Mouse (Mus musculus): ENCODE results near the gene Lgsn. TPM values are rescaled to one million over a fixed set of nuclear protein-coding genes. Genes with fewer than 3 reads are reported as not detected.

The Lgsn gene
- polyA plus RNA-seq (2015; fragmentation: Nextera tagmentation; extraction: Ambion mirVana), result not detected in 2 replicates

- no peaks in the 10 kb centered on the region for H3K36me3 ChIP-seq (ENCODE audit: control insufficient read depth, insufficient read depth, low read length)
- no peaks in the 10 kb centered on the region for H3K9me3 ChIP-seq (replicated peaks; ENCODE audit: control insufficient read depth, low read length)
- H3K9ac ChIP-seq (ENCODE audit: low read length), result no peak within 1 kb of the TSS
Measured at GRCm38 (mm10) chr1:31176101-31176500, at the start of gene Lgsn. Lgsn (plus strand) TSS chr1:31176401.

GRCm38 (mm10) chr1:31138387-31138786, 37.8 kb upstream of the Lgsn start:
- Histone ChIP-seq H3K27me3 (ENCODE audit: control insufficient read depth, insufficient read depth, low read length) (no peaks in the 10 kb centered on the region), H3K4me3 (replicated peaks; ENCODE audit: low read length) (no peak overlapping the region), H3K36me3 (ENCODE audit: control insufficient read depth, insufficient read depth, low read length) (no peaks in the 10 kb centered on the region), H3K4me1 (ENCODE audit: control insufficient read depth, insufficient read depth, low read length) (peaks cover 6% of the 10 kb centered on the region; the same call in 1 of the 2 replicates), H3K4me2 (ENCODE audit: low read depth, low read length) (no peak overlapping the region), H3K9ac (ENCODE audit: low read length) (no peak overlapping the region), H3K27ac (ENCODE audit: low read length) (no peak overlapping the region), H3K9me3 (replicated peaks; ENCODE audit: control insufficient read depth, low read length) (no peaks in the 10 kb centered on the region)
- WGBS, result 55% methylated on average over 3 of the region's 3 CpGs
- no peak for ATAC-seq (ENCODE audit: insufficient read depth, low FRiP score)

More at GRCm38 (mm10) chr1:31176101-31176500, at the start of gene Lgsn:
- 61% methylated on average over 5 of the region's 5 CpGs for WGBS
- ATAC-seq (ENCODE audit: insufficient read depth, low FRiP score), result no peak
- Histone ChIP-seq H3K4me1 (ENCODE audit: control insufficient read depth, insufficient read depth, low read length) (no peaks in the 10 kb centered on the region), H3K4me2 (ENCODE audit: low read depth, low read length) (no peak within 1 kb of the TSS), H3K27me3 (ENCODE audit: control insufficient read depth, insufficient read depth, low read length) (no peaks in the 10 kb centered on the region), H3K27ac (ENCODE audit: low read length) (no peak within 1 kb of the TSS), H3K4me3 (replicated peaks; ENCODE audit: low read length) (no peak within 1 kb of the TSS)

GRCm38 (mm10) chr1:31142288-31143094, 33.7 kb upstream of the Lgsn start:
- Histone ChIP-seq H3K4me2 (ENCODE audit: low read depth, low read length) (no peak overlapping the region), H3K9ac (ENCODE audit: low read length) (no peak overlapping the region)
- no peak for ATAC-seq (ENCODE audit: insufficient read depth, low FRiP score)

GRCm38 (mm10) chr1:31143571-31143970, 32.6 kb upstream of the Lgsn start:
- H3K9me3 ChIP-seq (replicated peaks; ENCODE audit: control insufficient read depth, low read length), result no peaks in the 10 kb centered on the region
- H3K4me1 ChIP-seq (ENCODE audit: control insufficient read depth, insufficient read depth, low read length), result peaks cover 6% of the 10 kb centered on the region; the same call in 1 of the 2 replicates
- H3K36me3 ChIP-seq (ENCODE audit: control insufficient read depth, insufficient read depth, low read length), result no peaks in the 10 kb centered on the region
- no peak overlapping the region for H3K4me3 ChIP-seq (replicated peaks; ENCODE audit: low read length)
- no peaks in the 10 kb centered on the region for H3K27me3 ChIP-seq (ENCODE audit: control insufficient read depth, insufficient read depth, low read length)
- H3K27ac ChIP-seq (ENCODE audit: low read length), result no peak overlapping the region
- no peak; the same call in 1 of the 2 replicates for ATAC-seq (ENCODE audit: insufficient read depth, low FRiP score)
- no peak overlapping the region for H3K4me2 ChIP-seq (ENCODE audit: low read depth, low read length)
- H3K9ac ChIP-seq (ENCODE audit: low read length), result no peak overlapping the region
- 66% methylated on average over 2 of the region's 2 CpGs for WGBS

More at GRCm38 (mm10) chr1:31142288-31143094, 33.7 kb upstream of the Lgsn start:
- H3K27me3 ChIP-seq (ENCODE audit: control insufficient read depth, insufficient read depth, low read length), result no peaks in the 10 kb centered on the region
- no peak overlapping the region for H3K27ac ChIP-seq (ENCODE audit: low read length)
- WGBS, result 20% methylated on average over 8 of the region's 8 CpGs
- no peaks in the 10 kb centered on the region for H3K9me3 ChIP-seq (replicated peaks; ENCODE audit: control insufficient read depth, low read length)
- no peaks in the 10 kb centered on the region for H3K36me3 ChIP-seq (ENCODE audit: control insufficient read depth, insufficient read depth, low read length)
- no peak overlapping the region for H3K4me3 ChIP-seq (replicated peaks; ENCODE audit: low read length)
- peaks cover 6% of the 10 kb centered on the region; the same call in 1 of the 2 replicates for H3K4me1 ChIP-seq (ENCODE audit: control insufficient read depth, insufficient read depth, low read length)

GRCm38 (mm10) chr1:31149671-31150070, 26.5 kb upstream of the Lgsn start:
- peak overlapping the region; percentile 81 for H3K27ac ChIP-seq (ENCODE audit: low read length)
- no peak overlapping the region for H3K9ac ChIP-seq (ENCODE audit: low read length)
- WGBS, result 30% methylated on average over 6 of the region's 6 CpGs
- ATAC-seq (ENCODE audit: insufficient read depth, low FRiP score), result peak; percentile 63; the same call in 1 of the 2 replicates
- peak overlapping the region; percentile 14 for H3K4me2 ChIP-seq (ENCODE audit: low read depth, low read length)
- no peak overlapping the region for H3K4me3 ChIP-seq (replicated peaks; ENCODE audit: low read length)
- H3K27me3 ChIP-seq (ENCODE audit: control insufficient read depth, insufficient read depth, low read length), result no peaks in the 10 kb centered on the region
- no peaks in the 10 kb centered on the region for H3K9me3 ChIP-seq (replicated peaks; ENCODE audit: control insufficient read depth, low read length)
- H3K4me1 ChIP-seq (ENCODE audit: control insufficient read depth, insufficient read depth, low read length), result 0 out of 2 replicates have a peak, but pooled peaks cover 5% of the 10 kb centered on the region
- H3K36me3 ChIP-seq (ENCODE audit: control insufficient read depth, insufficient read depth, low read length), result no peaks in the 10 kb centered on the region

- no peak for ATAC-seq (ENCODE audit: insufficient read depth, low FRiP score)
- H3K4me3 ChIP-seq (replicated peaks; ENCODE audit: low read length), result no peak overlapping the region
- 52% methylated on average over 3 of the region's 3 CpGs for WGBS
- H3K9me3 ChIP-seq (replicated peaks; ENCODE audit: control insufficient read depth, low read length), result no peaks in the 10 kb centered on the region
- no peaks in the 10 kb centered on the region for H3K36me3 ChIP-seq (ENCODE audit: control insufficient read depth, insufficient read depth, low read length)
- 0 out of 2 replicates have a peak, but pooled peaks cover 5% of the 10 kb centered on the region for H3K4me1 ChIP-seq (ENCODE audit: control insufficient read depth, insufficient read depth, low read length)
- no peak overlapping the region for H3K4me2 ChIP-seq (ENCODE audit: low read depth, low read length)
- no peaks in the 10 kb centered on the region for H3K27me3 ChIP-seq (ENCODE audit: control insufficient read depth, insufficient read depth, low read length)
- peak overlapping the region; percentile 81 for H3K27ac ChIP-seq (ENCODE audit: low read length)
- no peak overlapping the region for H3K9ac ChIP-seq (ENCODE audit: low read length)
Measured at GRCm38 (mm10) chr1:31150546-31150945, 25.7 kb upstream of the Lgsn start.

GRCm38 (mm10) chr1:31152799-31153426, 23.3 kb upstream of the Lgsn start:
- H3K9ac ChIP-seq (ENCODE audit: low read length), result 0 out of 2 replicates have a peak overlapping the region, but pooled peaks have one; percentile 46
- ATAC-seq (ENCODE audit: insufficient read depth, low FRiP score), result 0 out of 2 replicates have a peak, but pooled peaks have one; percentile 8

GRCm38 (mm10) chr1:31153793-31154349, 22.3 kb upstream of the Lgsn start:
- no peaks in the 10 kb centered on the region for H3K27me3 ChIP-seq (ENCODE audit: control insufficient read depth, insufficient read depth, low read length)
- H3K27ac ChIP-seq (ENCODE audit: low read length), result no peak overlapping the region
- H3K9me3 ChIP-seq (replicated peaks; ENCODE audit: control insufficient read depth, low read length), result no peaks in the 10 kb centered on the region
- ATAC-seq (ENCODE audit: insufficient read depth, low FRiP score), result peak; percentile 59; the same call in 1 of the 2 replicates
- H3K4me2 ChIP-seq (ENCODE audit: low read depth, low read length), result no peak overlapping the region
- H3K9ac ChIP-seq (ENCODE audit: low read length), result no peak overlapping the region
- no peak overlapping the region for H3K4me3 ChIP-seq (replicated peaks; ENCODE audit: low read length)
- 0 out of 2 replicates have a peak, but pooled peaks cover 5% of the 10 kb centered on the region for H3K4me1 ChIP-seq (ENCODE audit: control insufficient read depth, insufficient read depth, low read length)
- 9% methylated on average over 7 of the region's 7 CpGs for WGBS
- no peaks in the 10 kb centered on the region for H3K36me3 ChIP-seq (ENCODE audit: control insufficient read depth, insufficient read depth, low read length)

More at GRCm38 (mm10) chr1:31152799-31153426, 23.3 kb upstream of the Lgsn start:
- H3K4me3 ChIP-seq (replicated peaks; ENCODE audit: low read length), result no peak overlapping the region
- H3K4me1 ChIP-seq (ENCODE audit: control insufficient read depth, insufficient read depth, low read length), result 0 out of 2 replicates have a peak, but pooled peaks cover 5% of the 10 kb centered on the region
- no peaks in the 10 kb centered on the region for H3K27me3 ChIP-seq (ENCODE audit: control insufficient read depth, insufficient read depth, low read length)
- H3K27ac ChIP-seq (ENCODE audit: low read length), result no peak overlapping the region
- no peak overlapping the region for H3K4me2 ChIP-seq (ENCODE audit: low read depth, low read length)
- no peaks in the 10 kb centered on the region for H3K9me3 ChIP-seq (replicated peaks; ENCODE audit: control insufficient read depth, low read length)
- no peaks in the 10 kb centered on the region for H3K36me3 ChIP-seq (ENCODE audit: control insufficient read depth, insufficient read depth, low read length)
- 37% methylated on average over 2 of the region's 2 CpGs for WGBS
